Mouse (Mus musculus) embryonic fibroblast, embryonic 13.5 days (primary cell): Measurements from ENCODE around the gene Plekhg4. TPM values are rescaled to one million over a fixed set of nuclear protein-coding genes. Genes with fewer than 3 reads are reported as not detected.

Experiments
- H3K27ac ChIP-seq: 2 replicates; pipeline ENCODE4 v1.5.1; 2012; ENCODE audit warnings: low read length, control low read depth, inconsistent platforms; ENCODE audit not compliant: insufficient read depth
- H3K4me1 ChIP-seq: 2 replicates; pipeline ENCODE4 v1.6.1; 2011; ENCODE audit warnings: low read length; ENCODE audit not compliant: control insufficient read depth, insufficient read depth
- H3K4me3 ChIP-seq: 2 replicates; pipeline ENCODE4 v1.5.1; 2011; ENCODE audit warnings: mild to moderate bottlenecking, control low read depth, low read length; ENCODE audit not compliant: insufficient read depth
- CTCF ChIP-seq: IDR thresholded peaks from 2 replicates; pipeline ENCODE4 v1.5.1; 2011; ENCODE audit warnings: mild to moderate bottlenecking, control low read depth, low read length, moderate library complexity, borderline replicate concordance; ENCODE audit not compliant: insufficient read depth
- POLR2A ChIP-seq: IDR thresholded peaks from 2 replicates; pipeline ENCODE4 v1.6.1; 2011; ENCODE audit warnings: low read depth, mild to moderate bottlenecking, control low read depth, low read length, moderate library complexity
- polyA plus RNA-seq: library from polyadenylated mRNA; stranded (reverse); fragments of >200 nt; gene quantifications from 2 replicates; pipeline ENCODE4 v1.2.4, GENCODE M21; 2011; ENCODE audit warnings: low read depth; ENCODE audit not compliant: missing spikeins, insufficient read length

The Plekhg4 gene
- polyA plus RNA-seq, 1 experiment = 3.9 TPM

DNA sequence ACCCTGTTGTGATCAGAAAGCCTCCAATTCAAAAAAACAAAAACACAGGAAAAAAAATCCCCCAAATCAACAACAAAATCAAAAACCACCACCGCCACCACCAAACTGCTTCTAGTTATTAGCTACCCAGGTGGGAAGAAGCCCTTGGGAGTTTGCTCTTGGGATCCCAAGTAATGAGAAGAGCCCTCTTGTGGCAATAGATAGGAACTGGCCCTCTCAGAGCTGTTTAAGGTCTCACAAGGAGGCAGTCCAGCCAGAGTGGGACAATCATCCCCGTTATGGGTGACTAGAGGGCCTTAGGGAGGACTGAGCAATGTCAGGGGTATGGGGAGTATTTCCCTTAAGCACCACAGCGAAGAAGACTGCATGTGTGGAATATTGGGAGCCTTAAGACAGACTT is 24.7 kb downstream of the Plekhg4 start:
- TF ChIP-seq CTCF = no peak
- TF ChIP-seq POLR2A = no peak
- Histone ChIP-seq H3K27ac (no peak overlapping the region), H3K4me1 (no peaks in the 10 kb centered on the region), H3K4me3 (no peak overlapping the region)

DNA sequence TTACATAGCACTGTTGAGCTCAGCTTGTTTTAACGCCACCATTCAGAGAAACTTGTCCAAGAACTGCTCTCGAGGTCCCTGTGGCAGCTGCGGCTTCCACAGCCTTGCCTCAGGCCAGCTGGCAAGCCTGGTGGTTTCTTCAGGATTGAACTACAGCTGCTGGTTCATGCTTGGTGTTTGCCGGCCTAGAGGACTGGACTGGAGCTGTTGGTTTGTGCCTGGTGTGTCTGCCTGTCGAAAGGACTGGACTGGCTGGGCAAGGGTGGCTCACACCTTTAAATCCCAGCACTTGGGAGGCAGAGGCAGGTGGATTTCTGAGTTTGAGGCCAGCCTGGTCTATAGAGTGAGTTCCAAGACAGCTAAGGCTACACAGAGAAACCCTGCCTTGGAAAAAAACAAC is 26.9 kb downstream of the Plekhg4 start:
- Histone ChIP-seq H3K4me1 (no peaks in the 10 kb centered on the region), H3K27ac (no peak overlapping the region), H3K4me3 (no peak overlapping the region)
- TF ChIP-seq CTCF (no peak), POLR2A (no peak)

DNA sequence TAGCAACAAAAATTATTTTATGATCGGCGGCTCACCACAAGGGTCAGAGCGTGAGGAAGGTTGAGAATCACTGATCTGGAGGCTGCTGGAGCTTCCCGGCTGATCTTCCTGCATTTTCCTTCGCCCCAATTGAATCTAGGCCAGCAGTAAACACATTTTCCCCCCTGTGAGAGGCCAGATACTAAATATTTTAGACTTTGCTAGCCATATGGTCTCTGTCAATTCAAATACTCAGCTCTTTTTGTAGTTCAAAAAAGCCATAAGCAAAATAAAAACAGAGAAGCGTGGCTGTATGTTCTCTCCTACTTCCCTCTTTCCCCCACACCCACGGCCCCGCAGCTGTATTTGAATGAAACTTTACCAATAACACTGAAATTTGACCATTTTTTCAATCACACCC is 30.4 kb downstream of the Plekhg4 start:
- Histone ChIP-seq H3K4me1 (no peaks in the 10 kb centered on the region), H3K27ac (no peak overlapping the region), H3K4me3 (no peak overlapping the region)
- no peak for TF ChIP-seq POLR2A
- TF ChIP-seq CTCF = no peak

DNA sequence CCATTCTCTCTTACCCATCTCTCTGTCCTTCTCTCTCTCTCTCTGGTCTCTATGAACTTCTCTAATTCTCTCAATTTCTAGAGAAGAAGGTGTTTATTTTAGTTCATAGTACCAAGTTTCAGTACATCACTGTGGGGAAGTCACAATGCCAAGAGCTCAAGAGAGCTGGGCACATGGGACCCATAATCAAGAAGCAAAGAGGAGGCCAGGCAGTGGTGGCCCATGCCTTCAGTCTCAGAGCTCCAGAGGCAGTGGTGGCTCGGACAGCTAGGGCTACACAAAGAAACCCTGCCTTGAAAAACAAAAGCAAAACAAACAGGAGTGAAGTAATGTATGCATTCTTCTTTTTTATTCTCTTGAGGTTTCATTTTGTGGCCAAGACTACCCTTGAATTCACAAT is 31.4 kb downstream of the Plekhg4 start:
- H3K4me1 ChIP-seq = no peaks in the 10 kb centered on the region
- H3K4me3 ChIP-seq = no peak overlapping the region
- TF ChIP-seq POLR2A (no peak), CTCF (no peak)
- H3K27ac ChIP-seq = no peak overlapping the region

DNA sequence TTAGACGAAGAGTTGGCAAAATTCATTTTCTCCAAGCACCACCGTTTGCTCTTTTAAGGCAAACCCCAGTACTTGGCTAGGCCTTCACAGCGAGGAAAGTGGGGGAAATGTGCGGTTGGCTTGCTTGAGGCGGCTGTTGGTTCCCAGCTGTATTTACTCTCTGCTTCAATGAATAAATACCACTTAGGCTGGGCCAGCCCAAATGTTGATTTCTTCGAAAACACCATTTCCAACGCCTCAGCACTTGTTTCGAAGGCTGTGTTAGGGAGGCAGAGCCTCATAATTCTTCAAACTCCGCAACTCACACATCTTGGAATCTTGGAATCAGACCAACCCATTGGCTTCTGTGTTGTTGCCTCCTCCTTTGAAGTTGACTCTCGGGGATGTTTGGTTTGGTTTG is 33.3 kb downstream of the Plekhg4 start:
- H3K4me1 ChIP-seq = no peaks in the 10 kb centered on the region
- H3K4me3 ChIP-seq = no peak overlapping the region
- no peak for TF ChIP-seq CTCF
- TF ChIP-seq POLR2A = no peak
- H3K27ac ChIP-seq = no peak overlapping the region

DNA sequence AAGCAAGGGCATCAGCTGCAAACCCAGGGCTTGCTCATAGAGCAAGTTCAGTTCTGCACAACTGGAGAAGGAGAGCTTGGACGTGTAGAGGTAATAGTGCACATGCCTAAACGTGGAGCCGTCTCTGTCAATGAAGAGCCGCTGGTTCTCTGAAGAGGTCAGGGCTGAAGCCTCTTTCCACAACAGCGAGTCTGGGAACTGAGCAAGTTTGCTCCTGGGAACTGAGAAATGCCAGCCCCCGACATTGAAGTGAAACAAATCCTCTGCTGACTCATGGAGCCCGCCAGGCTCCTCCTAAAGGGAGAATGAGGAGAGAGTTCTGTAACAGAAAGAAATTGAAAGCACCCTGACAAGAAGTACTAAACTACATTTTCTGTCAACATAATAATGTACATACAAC is 35.3 kb downstream of the Plekhg4 start:
- H3K27ac ChIP-seq = no peak overlapping the region
- no peaks in the 10 kb centered on the region for H3K4me1 ChIP-seq
- no peak overlapping the region for H3K4me3 ChIP-seq
- TF ChIP-seq CTCF (no peak), POLR2A (no peak)

DNA sequence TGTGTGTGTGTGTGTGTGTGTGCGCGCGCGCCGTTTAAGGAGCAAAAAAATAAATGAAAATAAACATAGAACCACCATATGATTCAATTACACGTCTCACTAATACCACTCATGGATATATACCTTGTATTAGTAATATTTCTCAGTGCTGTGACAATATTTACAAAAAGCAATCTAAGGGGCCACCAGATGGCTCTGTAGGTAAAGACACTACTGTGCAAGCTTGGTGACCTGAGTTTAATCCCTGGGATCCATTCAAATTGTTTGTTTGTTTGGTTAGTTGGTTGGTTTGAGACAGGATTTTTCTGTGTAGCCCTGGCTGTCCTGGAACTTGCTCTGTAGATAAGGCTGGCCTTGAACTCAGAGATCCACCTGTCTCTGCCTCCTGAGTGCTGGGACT is 36.9 kb downstream of the Plekhg4 start:
- Histone ChIP-seq H3K27ac (no peak overlapping the region), H3K4me1 (no peaks in the 10 kb centered on the region), H3K4me3 (no peak overlapping the region)
- no peak for TF ChIP-seq CTCF
- no peak for TF ChIP-seq POLR2A

DNA sequence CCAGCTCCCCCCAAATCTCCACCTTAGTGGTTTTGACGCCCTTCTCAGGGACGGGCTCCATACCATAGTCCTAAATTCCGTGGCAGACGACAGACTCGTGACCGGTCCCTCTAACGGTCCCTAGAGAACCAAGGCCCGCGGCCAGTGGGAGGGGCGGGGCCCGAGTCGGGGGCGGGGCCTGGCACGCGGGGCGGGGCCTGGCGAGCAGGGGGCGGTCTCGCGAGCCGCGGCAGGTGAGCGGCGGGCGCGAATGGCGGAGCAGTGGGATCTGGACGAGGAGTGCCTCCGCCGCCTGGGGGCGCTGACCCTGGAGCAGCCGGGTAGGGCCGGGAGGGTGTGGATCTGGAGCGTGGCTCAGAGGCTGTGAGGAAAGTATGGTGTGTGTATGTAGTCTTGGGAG is 40.3 kb downstream of the Plekhg4 start, which contains the start of the genes Kctd19 and Lrrc36:
Kctd19 (minus strand) TSS at position 112 of the 400 bp plus-strand sequence.
Lrrc36 (plus strand) TSS at position 181 of the 400 bp plus-strand sequence.
- Histone ChIP-seq H3K27ac (no peak within 1 kb of the TSS), H3K4me1 (no peaks in the 10 kb centered on the region), H3K4me3 (no peak within 1 kb of the TSS)
- TF ChIP-seq CTCF (no peak), POLR2A (no peak)

DNA sequence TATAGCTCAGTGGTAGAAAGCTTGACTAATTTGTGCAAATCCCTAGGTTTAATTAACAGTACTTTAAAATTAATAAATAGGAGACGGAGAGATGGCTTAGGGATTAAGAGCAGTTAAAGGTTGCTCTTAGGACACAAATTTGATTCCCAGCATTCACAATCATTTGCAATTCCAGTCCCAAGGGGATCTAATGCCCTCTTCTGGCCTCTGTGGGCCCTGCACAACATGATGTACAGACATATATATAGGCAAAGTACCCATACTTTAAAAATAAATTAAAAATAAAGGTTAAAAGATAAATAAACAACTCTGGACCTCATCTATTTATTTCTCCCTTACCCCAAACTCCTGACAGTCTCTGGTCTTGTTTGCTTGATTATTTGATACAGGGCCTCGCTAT is 45.9 kb downstream of the Plekhg4 start:
- Histone ChIP-seq H3K27ac (no peak overlapping the region), H3K4me3 (no peak overlapping the region), H3K4me1 (no peaks in the 10 kb centered on the region)
- TF ChIP-seq CTCF (no peak), POLR2A (no peak)

DNA sequence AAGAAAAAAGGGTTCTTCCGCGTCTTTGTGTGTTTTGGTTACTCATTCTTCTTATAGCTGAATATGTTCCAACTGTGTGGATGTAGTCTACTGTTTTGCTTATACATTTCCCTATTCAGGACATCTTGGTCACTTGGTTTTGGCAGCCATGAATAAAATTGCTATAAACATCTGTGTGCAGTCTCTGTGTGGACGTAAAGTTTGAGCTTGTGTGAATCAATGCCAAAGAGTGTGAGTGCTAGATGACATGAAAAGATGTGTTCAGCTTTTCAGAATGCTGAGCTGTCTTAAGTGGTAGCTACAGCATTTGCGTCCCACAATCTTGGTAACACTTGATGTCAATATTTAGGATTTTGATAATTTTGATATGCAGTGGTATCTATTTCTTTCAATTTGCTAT is 46.7 kb downstream of the Plekhg4 start:
- TF ChIP-seq CTCF = no peak
- TF ChIP-seq POLR2A = no peak
- Histone ChIP-seq H3K4me1 (no peaks in the 10 kb centered on the region), H3K4me3 (no peak overlapping the region), H3K27ac (no peak overlapping the region)

DNA sequence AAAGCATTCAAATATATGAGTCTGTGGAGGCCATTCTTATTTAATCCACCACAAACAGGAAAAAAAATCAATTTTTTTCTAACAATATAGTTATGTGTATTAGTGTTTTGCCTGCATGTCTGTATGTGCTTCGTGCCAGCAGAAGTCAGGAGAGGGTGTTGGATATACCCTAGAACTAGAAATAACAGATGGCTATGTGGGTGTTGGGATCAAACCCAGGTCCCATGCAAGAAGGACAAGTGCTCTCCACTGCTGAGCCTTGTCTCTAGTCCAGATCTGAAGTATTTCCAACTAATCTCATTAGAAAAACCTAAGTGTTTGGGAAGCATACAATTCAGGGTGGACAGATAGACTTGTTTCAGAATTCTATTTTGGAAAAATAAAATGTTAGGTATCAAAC is 48.9 kb downstream of the Plekhg4 start:
- H3K4me3 ChIP-seq = no peak overlapping the region
- no peak overlapping the region for H3K27ac ChIP-seq
- TF ChIP-seq POLR2A = no peak
- TF ChIP-seq CTCF = no peak
- H3K4me1 ChIP-seq = no peaks in the 10 kb centered on the region
